Mouse (Mus musculus) spleen, embryonic (tissue): Measurements from ENCODE around the gene Gm5134.

Source experiments
- CTCF ChIA-PET: fragments of 350-600 bp; sonication (Branson Sonifier 250); formaldehyde crosslinking; loops from one replicate; lab custom pipeline; 2022; lab: Charles Lee

Gene Gm5134

GRCm38 (mm10) chr10:76031511-76032401 is 77.4 kb downstream of the Gm5134 start:
- CTCF ChIA-PET, result interaction anchor here (0.6 kb wide), 1 partner anchor 294 kb away, joined by 3 read pairs; no protein-coding TSS in a partner anchor

GRCm38 (mm10) chr10:76032402-76033118 is 78.2 kb downstream of the Gm5134 start, which contains the start of gene Zfp280b:
Zfp280b (plus strand) TSS chr10:76032650.
- CTCF ChIA-PET, result interaction anchor here (0.5 to 0.7 kb wide), 2 partner anchors 487 to 953 kb away, joined by 3 read pairs; no protein-coding TSS in a partner anchor

DNA sequence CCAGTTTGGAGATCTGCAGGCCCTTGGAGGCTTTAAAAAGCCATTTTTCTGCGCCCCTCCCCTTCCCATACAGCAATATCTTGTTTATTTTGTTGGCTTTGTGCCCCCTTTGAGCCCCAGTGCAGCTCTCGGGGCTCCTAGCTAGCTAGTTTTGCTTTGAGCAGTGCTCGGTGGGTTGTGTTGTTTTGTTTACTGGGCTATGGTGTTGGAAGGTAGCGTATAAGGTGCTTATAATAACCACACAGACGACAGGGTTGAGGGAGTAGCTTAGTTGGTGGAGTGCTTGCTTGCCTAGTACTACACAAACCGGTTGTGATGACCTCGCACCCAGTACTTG is 78.8 kb downstream of the Gm5134 start:
- CTCF ChIA-PET, result interaction anchor here (0.5 to 0.7 kb wide), 2 partner anchors 488 to 953 kb away, joined by 3 read pairs; no protein-coding TSS in a partner anchor

DNA sequence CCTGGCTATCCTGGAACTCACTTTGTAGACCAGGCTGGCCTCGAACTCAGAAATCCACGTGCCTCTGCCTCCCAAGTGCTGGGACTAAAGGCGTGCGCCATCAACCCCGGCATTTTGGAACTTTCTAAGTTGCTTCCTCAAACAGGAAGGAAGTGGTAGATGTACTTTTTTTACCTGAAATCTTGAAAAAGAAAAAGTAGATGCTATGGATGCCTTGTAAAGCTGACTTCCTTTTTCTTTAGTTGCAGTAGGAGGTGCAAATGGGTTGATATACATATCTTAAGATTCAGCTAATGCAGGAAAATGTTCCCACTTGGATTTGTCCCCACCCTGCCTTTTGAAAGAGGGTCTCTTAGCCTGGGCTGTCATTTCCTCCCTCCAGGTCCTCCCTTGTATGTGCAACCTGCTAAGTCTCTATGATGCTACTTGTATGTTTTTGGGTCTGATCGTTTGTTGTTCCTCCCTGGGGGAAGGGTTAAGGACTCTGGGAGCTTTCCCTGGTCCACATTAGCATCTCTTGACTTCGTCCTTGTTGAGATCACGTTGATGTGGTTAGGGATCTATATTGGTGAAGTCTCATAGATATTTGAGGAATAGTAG is 79.8 kb downstream of the Gm5134 start:
- CTCF ChIA-PET, result no interaction called here

- CTCF ChIA-PET, result interaction anchor here (0.6 kb wide), 1 partner anchor 170 kb away, joined by 13 read pairs; no protein-coding TSS in a partner anchor
Measured at GRCm38 (mm10) chr10:76035277-76035676, 81.0 kb downstream of the Gm5134 start.

- CTCF ChIA-PET, result no interaction called here
Measured at GRCm38 (mm10) chr10:76036962-76037361, 82.6 kb downstream of the Gm5134 start.

DNA sequence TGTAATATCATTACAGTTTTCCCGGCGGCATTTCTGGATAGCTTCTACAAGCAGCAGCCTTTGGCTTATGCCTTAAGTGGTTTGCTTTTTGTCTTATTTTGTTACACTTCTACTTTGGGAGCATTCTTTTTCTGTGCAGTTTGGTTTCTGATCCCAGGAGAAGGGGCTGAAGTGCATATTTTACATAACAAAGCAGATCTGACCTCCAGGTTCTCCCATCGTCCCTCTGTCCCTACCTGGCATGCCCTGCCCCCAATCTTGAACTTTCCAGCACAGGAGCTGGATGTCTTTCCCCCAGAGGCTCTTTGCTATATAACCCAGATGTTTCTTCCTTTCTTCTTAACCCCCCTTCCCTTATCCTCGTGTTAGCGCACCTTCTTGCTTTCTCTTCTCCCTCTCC is 91.0 kb downstream of the Gm5134 start:
- CTCF ChIA-PET, result interaction anchor here (0.6 kb wide), 1 partner anchor 20 kb away, joined by 5 read pairs; no protein-coding TSS in a partner anchor

- CTCF ChIA-PET, result no interaction called here
Measured at GRCm38 (mm10) chr10:76046754-76047153, 92.4 kb downstream of the Gm5134 start.

GRCm38 (mm10) chr10:76047182-76047869 is 93.0 kb downstream of the Gm5134 start:
- CTCF ChIA-PET, result no interaction called here

- CTCF ChIA-PET, result no interaction called here
Measured at GRCm38 (mm10) chr10:76048967-76049366, 94.7 kb downstream of the Gm5134 start.

DNA sequence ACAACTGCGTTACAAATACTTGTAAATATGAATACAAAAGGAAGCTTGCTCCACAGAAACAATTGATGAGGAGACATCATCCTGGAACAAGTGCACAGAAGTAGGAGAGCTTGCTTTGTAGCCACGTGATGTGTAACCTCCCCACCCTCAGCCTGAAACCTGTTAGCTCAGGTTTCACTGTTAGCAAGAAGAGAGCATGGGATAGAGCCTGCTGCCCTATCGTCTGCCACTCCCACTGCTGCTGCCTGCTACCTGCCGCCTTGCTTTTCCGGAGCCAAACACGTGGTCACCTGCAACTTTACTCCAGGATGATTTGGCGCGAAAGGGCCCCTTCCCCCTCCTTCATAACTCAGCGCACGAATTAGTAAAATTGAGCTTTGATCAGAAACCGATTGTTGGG is 97.5 kb downstream of the Gm5134 start:
- CTCF ChIA-PET, result no interaction called here
